Mouse (Mus musculus) heart, postnatal 4 days (tissue): Measurements from ENCODE around the gene Xpr1. TPM values are rescaled to one million over a fixed set of nuclear protein-coding genes. Genes with fewer than 3 reads are reported as not detected.

ENCODE experiments used
- microRNA-seq, 2 experiments: library from miRNA; unstranded; fragments of <30 nt; microRNA quantifications; one replicate each; pipeline ENCODE4 v1.2.0; 2021 to 2022
- total RNA-seq, 2 experiments: library from RNA; stranded (reverse); gene quantifications; 2 replicates each; pipeline ENCODE4 v1.2.3; 2021

Xpr1 gene
- total RNA-seq, 2 experiments from 2014 or later: 40.4 to 40.7 TPM

Small RNAs within 50 kb of the gene (microRNA-seq; reads per million reads assigned to microRNA genes)
- gene Gm22569: 0 reads per million in 2 experiments

Other genes with a start within 250 kb of the Xpr1 start
- gene BC034090, start 173.0 kb downstream of the Xpr1 start, total RNA-seq: 10 to 100 TPM; 55.0 to 60.7 TPM
- 10 to 100 TPM; 66.1 to 67.6 TPM for gene Acbd6, start 140.7 kb upstream of the Xpr1 start, total RNA-seq